Mouse (Mus musculus) layer of hippocampus, postnatal 10 days (tissue): ENCODE data around the gene Vsig10l. TPM values are rescaled to one million over a fixed set of nuclear protein-coding genes. Genes with fewer than 3 reads are reported as not detected.

ENCODE experiments used
- DNase-seq, 2 experiments: peaks; one replicate each; pipeline ENCODE4 v3.0.0; 2021; ENCODE audit warnings: low spot score in 2 of 2
- long read RNA-seq: library from polyadenylated mRNA; stranded (forward); transcript quantifications from one replicate; pipeline ENCODE4 v2.0.0, GENCODE M21; 2023
- total RNA-seq, 2 experiments: library from RNA; stranded (reverse); gene quantifications; 2 replicates each; pipeline ENCODE4 v1.2.3; 2021

Vsig10l gene
- 1 to 10 TPM; 3.6 to 5.5 TPM for total RNA-seq
- long read RNA-seq, partial matches to known transcripts = 4 of 6 reads
- long read RNA-seq, other reads (novel, unspliced or antisense) = 2 of 6 reads

DNA sequence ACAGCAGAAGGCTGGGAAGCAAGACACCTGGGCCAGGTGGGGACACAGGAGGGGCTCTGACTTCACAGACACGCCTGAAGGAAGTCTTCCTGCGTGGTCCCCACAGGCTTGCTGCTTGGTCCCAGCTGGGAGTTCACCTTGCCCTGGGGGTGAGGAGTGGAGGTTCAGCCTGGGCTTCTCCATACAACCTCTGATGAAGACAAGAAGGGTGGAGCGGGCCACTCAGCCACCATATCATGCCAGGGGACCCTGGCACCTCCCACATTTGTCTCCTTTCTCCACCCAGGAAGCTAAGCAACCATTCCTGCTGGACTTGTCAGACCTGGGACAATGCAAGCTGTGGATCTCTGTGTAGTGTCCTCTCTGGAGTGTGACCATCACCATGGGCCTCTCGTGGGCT lies at the start of gene Vsig10l:
TSS of gene Vsig10l (plus strand) at position 301 of the 400 bp plus-strand sequence.
- DNase-seq = no peak

DNA sequence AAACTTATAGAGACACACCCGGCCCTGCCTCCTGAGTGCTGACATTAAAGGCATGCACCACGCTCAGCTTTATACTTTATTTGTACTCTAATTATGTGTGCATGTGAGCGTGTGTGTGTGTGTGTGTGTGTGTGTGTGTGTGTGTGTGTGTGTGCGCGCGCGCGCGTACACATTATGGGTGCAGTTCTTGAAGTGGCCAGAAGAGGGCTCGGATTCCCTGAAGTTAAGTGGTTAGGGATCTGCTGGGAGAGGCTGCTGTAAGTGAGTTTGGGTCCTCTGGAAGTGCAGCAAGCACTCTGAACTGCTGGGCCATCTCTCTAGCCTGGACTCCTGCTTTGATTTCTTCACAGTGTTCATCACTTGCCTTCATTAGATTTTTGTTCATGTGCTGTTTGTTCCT lies 45.7 kb upstream of the Vsig10l start:
- DNase-seq = no peak

DNA sequence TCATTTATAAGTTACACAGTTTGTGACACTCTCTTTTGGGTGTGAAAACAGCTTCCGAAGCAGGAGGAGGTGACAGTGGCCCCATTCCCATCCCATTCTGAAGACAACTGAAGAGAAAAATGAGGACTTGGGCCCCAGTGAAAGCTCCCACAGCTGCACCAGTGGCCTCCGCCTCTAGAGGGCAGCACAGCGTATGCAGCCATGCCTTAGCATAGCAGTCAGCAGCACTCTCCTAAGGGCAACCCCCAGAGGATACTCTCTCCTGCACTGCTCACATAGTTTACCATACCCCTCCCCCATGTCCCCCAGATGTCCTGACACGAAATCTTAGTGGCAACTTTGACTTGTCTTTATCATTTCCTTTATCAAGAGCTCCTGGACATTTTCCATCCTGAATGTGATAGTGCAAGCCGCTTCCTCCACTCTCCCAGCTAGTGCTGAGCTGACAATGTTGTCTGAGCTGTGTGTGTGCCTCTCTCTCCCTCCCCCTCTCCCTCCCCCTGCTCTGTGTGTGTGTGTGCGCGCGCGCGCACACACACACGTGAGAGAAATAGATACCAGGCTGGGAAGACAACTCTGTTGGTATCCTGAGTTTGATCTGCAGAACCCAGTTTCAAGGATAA lies 39.8 kb upstream of the Vsig10l start:
- peak; percentile 86 to 88 for DNase-seq

DNA sequence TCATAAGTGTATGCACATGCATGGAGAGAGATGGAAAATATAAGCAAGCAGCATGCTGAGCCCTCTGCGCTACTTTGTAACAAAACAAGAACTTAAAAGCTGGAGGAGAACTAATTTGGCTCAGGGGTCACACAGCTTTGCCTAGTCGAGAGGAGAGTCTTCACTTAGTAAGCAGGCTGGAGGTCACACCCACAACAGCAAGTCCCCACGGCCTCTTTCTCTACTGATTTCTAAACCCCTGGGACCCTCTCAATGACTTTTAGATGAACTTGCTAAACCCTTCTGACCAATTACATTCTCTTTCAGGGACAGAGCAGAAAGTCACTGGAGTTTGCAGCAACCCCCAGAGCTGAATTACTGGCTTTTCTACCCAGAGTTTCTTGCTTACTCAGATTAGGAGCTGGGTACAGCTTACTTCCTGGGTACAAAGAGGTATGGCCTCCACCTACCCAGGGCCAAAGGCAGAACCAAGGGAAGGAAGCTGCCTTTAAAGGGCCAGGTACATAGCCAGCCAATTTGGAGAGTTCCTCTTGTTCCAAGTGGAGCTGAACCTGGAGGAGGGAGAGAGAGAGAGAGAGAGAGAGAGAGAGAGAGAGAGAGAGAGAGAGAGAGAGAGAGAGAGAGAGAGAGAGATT lies 38.8 kb upstream of the Vsig10l start:
- DNase-seq = no peak

DNA sequence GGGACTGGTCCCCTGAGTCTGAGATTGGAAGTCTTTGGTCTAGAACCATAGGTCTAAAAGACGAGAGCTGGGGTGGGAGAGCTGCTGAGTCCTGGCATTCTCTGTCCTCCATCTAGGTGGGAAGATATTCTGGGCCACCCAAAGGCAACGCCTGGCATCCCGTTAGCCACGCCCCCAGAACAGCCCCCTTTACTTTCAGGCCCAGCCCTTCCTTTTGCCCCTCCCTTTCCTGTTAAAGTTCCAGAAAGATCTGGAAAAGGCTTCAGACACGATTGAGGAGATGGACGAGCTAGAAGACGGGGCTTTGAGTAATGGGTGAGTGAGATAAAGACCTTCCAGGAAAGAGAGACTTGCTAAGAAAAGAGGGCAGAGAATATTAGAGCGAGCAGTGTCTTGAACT lies 35.5 kb upstream of the Vsig10l start, which contains the start of gene Lim2:
TSS of gene Lim2 (plus strand) at position 265 of the 400 bp plus-strand sequence.
- DNase-seq = no peak

DNA sequence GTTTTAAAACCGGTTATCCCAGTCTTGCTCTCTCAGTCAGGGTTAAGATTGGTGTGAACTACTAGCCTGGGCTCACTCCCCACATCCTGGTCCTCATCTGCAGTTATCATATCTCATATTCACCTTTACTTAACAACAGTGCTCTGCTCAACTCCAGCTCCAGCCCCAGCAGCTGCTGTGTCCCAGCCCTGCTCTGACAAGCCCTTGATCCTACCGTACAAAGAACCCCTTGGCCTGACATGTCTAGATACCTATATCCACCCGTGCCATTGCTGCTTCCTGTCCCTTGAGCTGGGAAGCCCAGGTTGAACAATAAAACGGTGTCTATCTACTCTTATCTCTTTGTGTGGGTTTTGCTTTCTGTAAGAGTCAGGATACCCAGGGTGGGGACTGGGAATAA lies 33.5 kb upstream of the Vsig10l start:
- no peak for DNase-seq

DNA sequence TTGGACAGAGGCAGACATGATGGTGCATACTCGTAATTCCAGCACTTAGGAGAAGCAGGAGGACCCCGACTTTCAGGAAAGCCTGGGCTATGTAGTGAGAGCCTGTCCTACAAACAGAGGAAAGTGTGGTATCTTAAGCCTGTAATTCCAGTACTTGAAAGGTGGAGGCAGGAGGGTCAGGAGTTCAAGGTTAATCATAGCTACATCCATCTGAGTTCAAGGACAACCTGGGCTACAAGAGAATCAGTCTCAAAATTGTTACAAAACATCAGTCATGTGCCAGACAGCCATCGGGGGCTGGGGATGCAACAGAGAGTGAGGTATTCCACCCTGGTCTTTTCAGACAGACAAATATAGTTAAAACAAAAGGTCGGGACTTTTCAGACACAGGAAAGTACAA lies 30.1 kb upstream of the Vsig10l start:
- no peak for DNase-seq

DNA sequence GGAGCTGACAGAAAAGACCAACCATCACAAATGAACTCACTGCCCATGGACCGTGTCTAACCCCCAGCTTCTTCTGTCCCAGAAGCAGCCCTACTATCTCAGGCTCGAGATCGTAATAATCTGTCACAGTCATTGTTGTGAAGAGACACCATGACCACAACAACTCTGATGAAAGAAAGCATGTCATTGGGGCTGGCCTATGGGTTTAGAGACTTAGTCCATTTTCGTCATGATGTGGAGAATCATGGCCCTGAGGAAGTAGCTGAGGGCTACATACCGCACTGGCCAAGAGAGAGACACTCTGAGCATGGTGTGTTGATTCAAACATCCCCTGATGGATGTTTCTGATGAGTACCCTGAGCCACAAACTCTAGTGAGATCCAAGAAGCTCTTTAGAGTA lies 28.3 kb upstream of the Vsig10l start:
- no peak for DNase-seq

DNA sequence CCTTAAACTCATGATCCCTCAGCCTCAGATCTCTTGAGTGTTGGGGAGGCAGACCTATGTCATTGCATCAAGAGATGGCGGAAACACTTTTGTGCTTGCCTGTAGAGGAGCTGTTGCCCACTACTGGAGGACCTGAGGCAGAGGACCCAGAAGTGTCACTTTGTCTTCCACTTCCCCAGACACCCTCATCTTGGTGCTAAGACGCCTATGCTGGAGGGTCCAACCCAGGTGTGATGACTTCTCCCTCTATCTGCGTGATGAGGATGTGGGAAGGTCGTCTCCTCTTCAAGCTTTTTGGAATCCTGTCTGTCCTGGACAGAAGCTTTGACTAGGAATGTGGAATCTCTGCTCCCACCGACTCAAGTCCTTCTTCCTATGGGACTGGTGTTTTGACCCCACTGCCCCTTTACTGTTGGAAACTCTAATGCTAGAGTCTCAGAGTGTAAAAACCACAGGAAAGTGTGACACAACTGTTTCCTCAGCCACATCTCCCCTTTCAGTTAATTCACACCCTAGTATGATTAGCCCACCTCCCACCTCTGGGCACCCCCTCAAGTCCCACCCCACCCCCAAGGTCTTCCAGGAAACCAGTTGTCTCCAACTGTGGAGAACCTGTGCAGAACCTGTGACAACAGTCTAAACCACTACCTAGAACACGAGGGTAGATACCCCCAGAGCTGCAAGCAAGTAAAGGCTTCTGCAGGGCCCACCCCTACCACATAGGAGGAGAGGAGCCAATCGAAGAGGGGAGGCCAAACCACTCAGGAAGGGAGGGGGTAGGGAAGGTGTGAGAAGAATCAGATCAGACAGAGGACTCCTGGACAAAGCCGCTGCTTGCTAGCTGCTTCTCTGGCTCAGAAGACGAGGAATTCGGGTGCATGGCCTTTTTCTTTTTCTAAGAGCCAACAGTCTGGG lies 26.4 kb upstream of the Vsig10l start, which contains the start of gene Nkg7:
TSS of gene Nkg7 (plus strand) at position 733 of the 915 bp plus-strand sequence.
- DNase-seq = no peak

DNA sequence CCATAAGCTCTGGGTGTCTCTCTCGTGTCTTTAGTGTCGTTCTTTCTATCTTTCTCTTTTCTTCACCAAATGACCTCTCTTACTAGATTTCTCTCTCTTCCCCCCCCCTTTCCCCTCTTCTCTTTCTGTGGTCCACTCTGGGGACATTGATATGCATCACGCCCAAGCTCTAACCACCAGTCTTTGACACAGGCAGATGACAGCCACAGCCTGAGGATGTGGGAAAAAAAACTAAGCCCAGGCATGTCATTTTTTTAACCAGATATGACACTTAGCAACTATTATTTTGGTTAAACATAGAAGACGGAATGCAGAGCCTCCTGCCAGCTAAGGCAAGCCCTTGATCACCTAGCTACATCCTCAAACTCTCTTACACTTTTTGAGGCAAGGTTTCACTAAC lies 24.3 kb upstream of the Vsig10l start:
- no peak for DNase-seq

DNA sequence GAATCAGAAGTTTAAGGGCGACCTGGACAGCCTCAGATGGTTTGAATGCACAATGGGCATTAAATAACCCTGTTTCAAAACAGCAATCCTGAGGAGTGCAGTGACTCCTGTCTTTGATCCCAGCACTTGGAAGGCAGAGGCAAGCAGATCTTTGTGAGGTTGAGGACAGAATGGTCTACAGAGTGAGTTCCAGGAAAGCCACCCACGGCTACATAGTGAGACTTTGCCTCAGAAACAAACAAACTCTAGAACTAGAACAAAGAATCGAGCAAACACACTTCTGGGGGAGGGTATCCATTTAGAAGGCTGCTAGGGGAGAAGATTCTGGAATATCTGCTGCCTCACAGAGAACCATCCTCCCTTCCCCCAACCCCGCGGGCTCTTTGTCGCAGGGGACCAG lies 22.5 kb upstream of the Vsig10l start, which contains the start of gene Cldnd2:
TSS of gene Cldnd2 (plus strand) at position 301 of the 400 bp plus-strand sequence.
- DNase-seq = no peak

DNA sequence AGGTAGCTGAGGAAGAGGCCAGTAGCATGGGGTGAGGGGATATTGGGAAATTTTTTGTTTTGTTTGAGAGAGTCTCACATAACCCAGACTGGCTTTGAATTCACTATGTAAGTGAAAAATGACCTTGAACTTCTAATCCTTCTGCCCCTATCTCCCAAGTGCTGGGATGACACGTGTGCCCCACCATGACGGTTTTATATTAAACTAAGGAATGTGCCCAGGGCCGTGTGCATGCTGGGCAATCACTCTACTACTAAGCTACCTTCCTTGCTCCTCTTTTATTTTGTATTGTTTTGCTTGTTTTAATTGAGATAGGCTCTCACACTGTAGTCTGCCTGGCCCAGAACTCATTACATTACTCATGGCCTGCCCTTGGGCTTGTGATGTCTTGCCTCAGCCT lies 21.9 kb upstream of the Vsig10l start:
- no peak for DNase-seq

DNA sequence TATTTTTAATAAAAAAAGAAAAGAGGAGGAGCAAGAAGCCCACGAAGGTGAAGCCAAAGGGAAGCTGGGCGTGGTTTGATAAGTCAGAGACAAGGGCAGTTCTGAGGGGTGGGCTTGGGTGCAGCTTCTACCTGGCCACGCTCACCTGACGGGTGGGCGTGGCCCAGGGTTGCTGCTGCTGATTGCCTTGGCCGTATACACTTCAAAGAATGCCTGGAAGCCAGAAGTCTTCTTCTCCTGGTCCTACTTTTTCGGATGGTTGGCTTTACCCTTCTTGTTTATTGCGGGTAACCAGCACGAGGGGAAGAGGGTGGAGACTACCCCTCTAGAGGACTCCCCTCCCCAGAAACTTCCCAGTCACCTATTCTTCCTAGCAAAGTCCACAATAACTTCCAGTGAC lies 20.3 kb upstream of the Vsig10l start:
- no peak for DNase-seq

DNA sequence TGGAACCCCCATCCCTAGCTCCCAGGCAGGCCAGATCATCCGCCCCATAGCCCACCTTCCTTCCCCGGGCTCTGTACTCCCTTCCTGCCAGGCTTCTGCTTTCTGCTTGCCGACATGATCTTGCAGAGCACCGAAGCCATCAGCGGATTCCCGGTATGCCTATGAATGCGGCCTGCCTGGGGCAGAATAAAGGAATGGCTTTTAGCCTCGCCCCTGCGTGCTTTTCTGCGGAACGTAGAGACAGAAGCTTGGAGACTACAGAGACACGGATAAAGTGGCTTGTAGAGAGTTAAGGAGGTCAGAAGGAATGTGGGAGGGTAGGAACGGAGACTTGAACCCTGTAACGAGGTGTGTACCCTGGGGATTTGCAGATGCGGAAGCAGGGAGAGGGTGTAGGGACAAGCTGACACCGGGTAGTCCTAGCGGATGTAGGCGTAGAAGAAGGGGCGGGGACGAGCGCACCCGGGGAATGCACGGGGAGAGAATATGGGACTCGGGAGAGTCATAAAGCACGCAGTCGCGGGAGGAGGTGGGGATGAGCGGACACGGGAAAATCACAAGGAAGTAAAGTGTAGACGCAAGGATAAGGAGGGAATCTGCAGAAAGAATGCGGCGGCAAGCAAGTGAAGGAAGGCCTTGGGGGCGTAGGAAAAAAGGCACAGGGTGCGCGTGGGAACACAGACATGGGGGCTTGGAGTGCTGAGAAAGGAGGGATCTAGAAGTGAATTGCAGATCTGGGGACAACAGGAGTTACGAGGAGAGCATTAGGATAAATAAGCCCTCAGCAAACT lies 19.6 kb upstream of the Vsig10l start:
- peak; percentile 55 to 67 for DNase-seq

DNA sequence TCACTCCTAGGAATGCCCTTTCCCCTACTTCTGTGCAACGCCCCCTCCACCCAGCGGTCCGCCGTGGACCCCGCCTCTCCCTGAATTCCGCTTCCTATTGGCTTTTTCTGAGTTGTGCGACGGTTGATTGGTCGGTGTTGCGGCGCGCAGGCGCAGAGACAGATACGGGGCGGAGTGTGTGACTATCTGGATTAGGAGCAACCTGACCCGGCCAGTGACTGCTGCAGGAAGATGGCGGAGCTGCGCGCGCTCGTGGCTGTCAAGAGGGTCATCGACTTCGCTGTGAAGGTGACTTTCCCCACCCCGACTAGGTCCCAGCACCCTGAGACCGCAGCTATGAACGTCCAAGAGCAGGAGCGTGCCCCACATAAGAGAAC lies 19.0 kb upstream of the Vsig10l start, which contains the start of the genes Etfb and Gm45233:
TSS of gene Etfb (plus strand) at position 167 of the 377 bp plus-strand sequence.
TSS of gene Gm45233 (plus strand) at position 212 of the 377 bp plus-strand sequence.
- DNase-seq = peak; percentile 89 to 92

DNA sequence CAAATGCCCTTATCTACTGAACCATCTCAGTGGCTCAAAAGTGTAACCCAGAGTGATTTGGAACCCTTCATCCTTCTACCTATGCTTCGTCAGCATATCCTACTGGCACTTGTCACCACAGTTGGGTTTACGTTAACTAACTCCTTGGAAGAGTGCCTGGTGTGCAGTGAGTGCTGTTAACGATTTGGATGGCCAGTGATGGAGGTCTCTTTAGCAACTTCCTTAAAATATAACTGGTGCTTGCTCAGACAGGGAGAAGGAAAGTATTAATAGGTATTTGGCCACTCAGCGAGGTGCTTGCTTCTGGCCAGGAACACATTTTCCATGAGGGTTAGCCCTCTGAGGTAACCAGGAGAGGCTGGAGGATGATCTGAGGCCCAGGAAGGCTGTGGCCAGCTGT lies 15.2 kb upstream of the Vsig10l start:
- no peak for DNase-seq

DNA sequence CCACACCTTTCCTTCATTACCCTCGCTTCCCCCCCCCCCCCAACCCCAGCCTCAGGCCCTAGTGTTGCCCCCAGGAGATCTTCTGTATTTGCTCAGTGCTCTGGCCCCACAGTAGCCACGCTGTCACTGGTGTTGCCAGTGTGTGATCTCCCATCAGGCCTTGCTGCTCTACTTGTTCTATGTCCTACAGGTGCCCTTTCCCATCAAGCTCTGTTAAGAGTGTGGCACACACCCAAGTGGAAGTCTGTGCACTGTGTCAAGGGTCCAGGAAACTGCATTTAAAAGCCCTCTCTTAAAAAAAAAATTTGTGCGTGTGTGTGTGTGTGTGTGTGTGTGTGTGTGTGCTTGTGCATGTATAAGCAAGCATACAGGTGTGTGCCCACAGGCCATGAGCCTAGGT lies 14.7 kb upstream of the Vsig10l start:
- no peak for DNase-seq

DNA sequence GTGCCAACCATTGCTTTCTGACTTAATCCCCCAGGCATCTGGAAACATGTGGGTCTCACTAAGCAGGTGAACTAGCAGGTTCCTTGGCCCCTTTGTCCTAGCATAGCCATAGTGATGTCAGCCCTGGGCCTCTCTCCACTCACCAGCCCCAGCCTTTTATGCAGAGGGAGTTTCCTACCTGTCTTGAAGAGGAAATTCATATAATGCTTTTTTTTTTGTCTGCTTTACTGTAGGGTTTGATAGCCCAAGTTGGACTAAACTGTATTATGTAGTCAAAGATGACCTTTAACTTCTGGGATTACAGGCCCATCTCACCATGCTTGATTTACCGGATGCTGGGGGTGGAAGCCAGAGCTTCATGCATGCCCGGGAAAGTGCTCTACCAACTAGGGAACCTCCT lies 13.1 kb upstream of the Vsig10l start:
- DNase-seq = no peak

DNA sequence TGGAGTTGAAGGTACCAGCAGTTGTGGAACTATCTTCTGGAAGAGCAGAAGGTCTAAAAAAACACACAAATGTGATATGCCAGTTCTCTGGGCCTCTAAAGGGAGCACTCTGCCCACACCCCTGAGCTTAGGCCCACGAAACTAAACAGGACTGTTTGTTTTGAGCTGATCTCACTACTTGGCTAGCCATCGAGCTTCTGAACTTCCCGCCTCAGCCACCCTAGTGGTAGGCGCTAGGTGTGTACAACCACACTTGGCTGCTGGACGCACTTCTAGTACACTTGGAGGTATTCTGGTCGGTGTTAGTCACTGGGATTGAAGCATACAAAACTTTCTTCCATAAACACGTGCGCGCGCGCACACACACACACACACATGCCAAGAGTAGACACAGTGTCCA lies 11.2 kb upstream of the Vsig10l start:
- DNase-seq = no peak

DNA sequence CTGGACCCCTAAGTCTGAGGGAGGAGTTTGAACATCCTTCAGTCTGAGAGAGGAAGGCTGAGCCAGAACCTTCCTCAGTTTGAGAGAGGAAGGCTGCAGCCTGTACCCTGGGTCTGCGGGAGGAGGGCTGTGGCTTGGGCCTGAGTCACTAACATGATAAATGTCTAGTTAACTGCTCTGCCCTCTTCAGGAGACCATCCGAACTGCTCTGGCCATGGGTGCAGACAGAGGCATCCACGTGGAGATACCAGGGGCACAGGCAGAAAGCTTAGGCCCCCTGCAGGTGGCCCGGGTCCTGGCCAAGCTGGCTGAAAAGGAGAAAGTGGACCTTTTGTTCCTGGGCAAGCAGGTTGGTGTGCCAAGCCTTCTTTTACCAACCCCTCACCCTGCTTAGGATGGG lies 10.3 kb upstream of the Vsig10l start:
- peak; percentile 44 to 48 for DNase-seq
